Mouse (Mus musculus) adrenal gland (tissue): ENCODE data around the gene Mrpl51.

ENCODE experiments used
- intact Hi-C: fragments of 180-260 bp; cut with DNase I; formaldehyde crosslinking; loops from one replicate; pipeline ENCODE4 v1.15.1; 2025
- microRNA-seq, 2 experiments: library from miRNA; unstranded; fragments of <30 nt; microRNA quantifications; one replicate each; pipeline ENCODE4; 2019

The Mrpl51 gene

GRCm38 (mm10) chr6:125225518-125226115, 34.0 kb downstream of the Mrpl51 start:
- intact Hi-C loops: loop anchor here (5.0 kb wide), 1 partner anchor 63 kb away; no protein-coding TSS in a partner anchor

DNA sequence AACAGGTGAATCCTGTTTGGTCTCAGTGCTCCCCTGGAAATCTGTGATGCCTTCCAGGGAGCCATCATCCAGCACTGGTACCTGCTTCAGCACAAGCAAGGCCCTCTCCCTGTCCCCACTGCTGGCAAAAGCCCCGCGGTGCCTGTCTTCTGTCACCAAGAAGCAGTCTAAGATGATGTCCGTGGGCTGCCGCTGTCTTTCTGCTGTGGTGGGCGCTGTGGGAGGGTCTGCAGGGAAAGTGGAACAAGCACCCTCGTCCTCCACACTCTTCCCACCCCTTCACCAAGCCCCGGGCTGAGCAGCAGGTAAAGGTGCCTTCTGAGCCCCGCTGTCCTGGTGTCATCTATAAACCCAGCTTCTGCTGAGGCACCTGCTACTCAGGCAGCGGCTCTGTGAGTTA, 39.0 kb downstream of the Mrpl51 start:
- intact Hi-C loops: no loop called here

DNA sequence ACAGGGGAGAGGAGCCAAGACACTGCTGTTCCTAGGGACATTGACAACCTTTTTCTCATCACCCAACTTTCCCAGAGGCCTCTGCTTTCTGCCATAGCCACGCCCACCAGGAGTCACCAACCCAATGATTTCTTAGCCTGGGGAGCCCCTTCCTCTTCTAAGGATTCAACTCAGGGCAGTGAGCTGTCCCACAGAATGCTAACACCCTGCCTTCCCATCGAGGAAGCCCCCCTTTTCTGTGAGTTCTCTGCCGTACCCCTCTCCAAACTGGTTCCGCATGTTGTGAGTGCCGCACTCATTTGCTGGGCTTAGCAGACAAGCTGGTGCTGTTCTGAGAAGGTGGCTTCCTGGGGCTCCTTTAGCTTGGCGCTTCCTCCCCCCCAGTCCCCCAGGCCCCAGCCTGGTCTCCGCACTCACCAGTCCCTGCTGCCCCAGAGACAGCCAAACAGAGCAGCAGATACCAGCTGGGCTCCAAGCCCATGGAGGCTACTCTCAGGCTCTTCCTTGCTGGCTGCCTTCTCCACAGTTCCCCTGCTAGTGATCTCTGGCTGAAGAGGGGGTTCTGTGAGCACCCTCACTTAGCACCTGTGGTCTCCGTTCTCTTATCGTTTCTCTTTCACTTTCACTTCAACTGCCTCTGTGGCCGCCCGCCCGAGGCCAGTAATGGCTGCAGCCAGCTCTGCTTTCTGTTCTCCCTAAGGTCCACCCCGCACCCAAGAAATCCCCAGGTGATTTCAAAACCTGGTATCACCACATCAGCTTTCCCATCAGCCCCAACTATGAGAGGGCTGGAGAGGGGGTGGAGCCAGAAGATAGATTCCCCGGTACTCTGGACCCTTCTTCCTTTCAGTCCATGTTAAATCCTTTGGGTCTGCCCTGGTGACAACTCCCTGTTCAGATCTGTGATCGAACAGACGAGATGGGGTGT, 39.8 kb downstream of the Mrpl51 start, which contains the start of gene Tapbpl:
Tapbpl (minus strand) TSS at position 744 of the 928 bp plus-strand sequence.
- intact Hi-C loops: no loop called here

DNA sequence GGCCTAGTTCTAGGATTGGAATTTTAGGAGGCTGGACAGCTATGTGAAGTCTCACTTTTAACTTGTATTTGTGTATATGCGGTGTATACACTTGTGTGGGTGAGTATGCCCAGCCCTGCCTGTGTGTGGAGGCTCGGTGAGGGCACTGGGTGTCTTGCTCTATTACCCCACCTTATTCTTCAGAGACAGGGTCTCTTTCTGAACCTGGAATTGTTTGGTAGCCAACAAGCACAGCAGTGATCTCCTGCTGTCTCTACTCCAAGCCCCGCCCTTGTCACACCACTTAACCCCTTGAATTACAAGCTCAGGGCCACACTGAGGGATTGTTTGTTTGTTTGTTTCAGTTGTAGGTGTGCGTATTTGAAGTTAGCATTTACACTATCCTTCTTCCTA, 40.4 kb downstream of the Mrpl51 start:
- intact Hi-C loops: no loop called here

- intact Hi-C loops: no loop called here
Observed at GRCm38 (mm10) chr6:125232516-125232915, 40.9 kb downstream of the Mrpl51 start.

- intact Hi-C loops: no loop called here
Observed at GRCm38 (mm10) chr6:125233816-125234519, 42.4 kb downstream of the Mrpl51 start.

GRCm38 (mm10) chr6:125234520-125234828, 42.9 kb downstream of the Mrpl51 start:
- intact Hi-C loops: no loop called here

GRCm38 (mm10) chr6:125236341-125236740, 44.7 kb downstream of the Mrpl51 start:
- intact Hi-C loops: no loop called here

GRCm38 (mm10) chr6:125236782-125237181, 45.2 kb downstream of the Mrpl51 start, which contains the start of gene Cd27:
Cd27 (minus strand) TSS chr6:125237010.
- intact Hi-C loops: no loop called here

- intact Hi-C loops: no loop called here
Observed at GRCm38 (mm10) chr6:125237421-125237820, 45.8 kb downstream of the Mrpl51 start.

DNA sequence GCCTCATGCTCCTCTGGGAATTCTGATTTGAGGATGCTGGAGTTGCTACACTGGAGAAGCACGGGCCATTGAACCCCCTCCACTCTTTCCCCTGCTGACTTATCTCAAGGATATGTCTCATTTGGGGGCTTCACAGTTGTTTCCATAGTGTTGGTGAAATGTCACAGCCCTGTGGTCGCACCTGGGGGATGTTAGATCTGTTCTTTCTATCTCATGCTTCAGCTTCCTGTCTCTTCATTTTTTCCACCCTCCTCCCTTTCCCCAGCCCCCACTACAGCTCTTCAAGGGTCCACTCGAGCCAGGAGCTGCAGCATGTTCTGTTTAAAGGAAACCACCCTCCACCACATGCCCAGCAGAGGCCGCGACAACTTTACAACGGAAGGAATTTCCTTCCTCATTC, 46.8 kb downstream of the Mrpl51 start:
- intact Hi-C loops: no loop called here

DNA sequence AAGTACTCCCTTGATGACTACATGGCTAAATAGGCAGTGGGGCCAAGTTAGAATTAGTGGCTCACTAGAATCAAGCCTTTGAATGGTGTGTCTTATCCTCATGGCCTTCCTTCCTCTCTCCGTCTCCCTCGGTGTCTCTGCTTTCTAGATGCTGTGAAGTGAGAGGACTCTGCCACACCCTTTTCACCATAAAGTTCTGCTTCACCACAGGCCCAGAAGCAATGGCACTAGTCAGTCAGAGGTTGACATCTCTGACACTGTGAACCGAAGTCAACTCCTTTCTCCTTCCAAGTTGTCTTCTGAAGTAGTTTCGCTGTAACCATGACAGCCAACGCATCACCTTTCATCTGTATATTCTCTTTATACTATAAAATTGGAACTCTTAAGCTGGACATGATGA, 47.9 kb downstream of the Mrpl51 start:
- intact Hi-C loops: no loop called here

- intact Hi-C loops: no loop called here
Observed at GRCm38 (mm10) chr6:125240617-125241016, 49.0 kb downstream of the Mrpl51 start.

DNA sequence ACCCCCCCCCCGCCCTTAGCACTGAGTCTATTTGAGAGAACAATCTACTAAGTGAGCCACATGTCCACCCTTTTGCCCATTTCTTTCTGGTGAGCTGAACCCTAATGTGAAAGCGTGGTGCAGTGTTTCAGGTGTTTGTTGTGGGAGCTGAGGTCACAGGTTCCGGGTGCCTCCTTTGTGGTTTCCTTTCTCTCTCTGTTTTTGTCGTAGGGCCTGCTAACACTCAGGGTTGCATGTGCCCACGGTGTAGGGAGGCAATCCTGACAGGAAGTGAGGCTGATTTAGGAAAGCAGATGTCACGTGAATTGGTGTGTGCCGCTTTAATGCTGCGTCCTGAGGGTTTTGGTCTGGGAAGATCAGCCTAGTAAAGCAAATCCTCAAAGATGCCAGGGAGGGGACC, 50.0 kb downstream of the Mrpl51 start:
- intact Hi-C loops: no loop called here

DNA sequence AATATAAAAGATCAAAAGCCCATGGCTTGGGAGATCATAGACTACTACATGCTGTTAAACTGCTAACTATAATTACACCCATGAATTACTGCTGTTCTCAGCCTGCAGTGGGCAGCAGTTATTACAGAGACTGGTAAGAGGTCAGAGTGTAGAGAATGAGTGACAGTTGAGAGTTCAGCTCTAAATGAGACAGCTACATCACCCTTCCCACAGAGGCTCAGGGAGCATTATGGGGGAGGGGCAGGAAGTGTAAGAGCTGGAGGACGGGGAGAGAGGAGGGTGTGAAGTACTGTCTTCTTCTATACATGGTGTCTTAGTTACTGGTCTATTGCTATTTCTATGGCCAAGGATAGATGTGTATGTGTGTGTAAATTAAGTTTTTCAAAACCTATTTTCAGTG, 53.0 kb downstream of the Mrpl51 start:
- intact Hi-C loops: no loop called here

Small RNA genes within 50 kb of the gene (microRNA-seq; reads per million reads assigned to microRNA genes)
- gene Mir3098 (0.23 to 0.62 reads per million in 2 experiments), gene Mir8113 (0 reads per million in 2 experiments)
